Mouse (Mus musculus) liver, embryonic 13.5 days (tissue): ENCODE measurements at regions not wholly inside any gene's neighbourhood (a gene's known extent, or its start where the extent isn't known, plus 50 kb on each side); places are given as distances from the start of the nearest gene placed in this dataset.

Experiments used
- ATAC-seq: fragments of 200-750 bp; cut with Nextera tagmentation; 2 replicates; pipeline ENCODE4 v1.8.0; 2017; ENCODE audit warnings: low read depth, mild to moderate bottlenecking, moderate number of reproducible peaks, moderate library complexity
- DNase-seq: peaks from one replicate; pipeline ENCODE4 v3.0.0; 2022
- H3K27ac ChIP-seq: fragments of 300-500 bp; sonication (generic); 2 replicates; pipeline ENCODE4 v1.5.1; 2015; ENCODE audit warnings: moderate library complexity, mild to moderate bottlenecking, inconsistent platforms
- H3K27me3 ChIP-seq: fragments of 300-500 bp; sonication (generic); 2 replicates; pipeline ENCODE4 v1.6.1; 2015; ENCODE audit warnings: mild to moderate bottlenecking, inconsistent platforms
- H3K36me3 ChIP-seq: fragments of 300-500 bp; sonication (generic); 2 replicates; pipeline ENCODE4 v1.6.1; 2015; ENCODE audit warnings: mild to moderate bottlenecking, inconsistent platforms
- H3K4me1 ChIP-seq: fragments of 300-500 bp; sonication (generic); replicated peaks from 2 replicates; pipeline ENCODE4 v1.6.1; 2015; ENCODE audit warnings: inconsistent platforms
- H3K4me2 ChIP-seq: fragments of 300-500 bp; sonication (generic); 2 replicates; pipeline ENCODE4 v1.6.1; 2015; ENCODE audit warnings: inconsistent platforms, mild to moderate bottlenecking, moderate library complexity
- H3K4me3 ChIP-seq: fragments of 300-500 bp; sonication (generic); replicated peaks from 2 replicates; pipeline ENCODE4 v1.5.1; 2015; ENCODE audit warnings: mild to moderate bottlenecking, inconsistent platforms
- H3K9ac ChIP-seq: fragments of 300-500 bp; sonication (generic); 2 replicates; pipeline ENCODE4 v1.6.1; 2015; ENCODE audit warnings: mild to moderate bottlenecking, inconsistent platforms
- H3K9me3 ChIP-seq: fragments of 300-500 bp; sonication (generic); replicated peaks from 2 replicates; pipeline ENCODE4 v1.6.1; 2016; ENCODE audit warnings: inconsistent platforms
- WGBS: fragments of 180-500 bp; shearing (Covaris S2); methylation state at CpG from one replicate; pipeline ENCODE4 v1.1.7; 2015; ENCODE audit not compliant: insufficient replicate concordance; 5-methylcytosine and 5-hydroxymethylcytosine counted together

DNA sequence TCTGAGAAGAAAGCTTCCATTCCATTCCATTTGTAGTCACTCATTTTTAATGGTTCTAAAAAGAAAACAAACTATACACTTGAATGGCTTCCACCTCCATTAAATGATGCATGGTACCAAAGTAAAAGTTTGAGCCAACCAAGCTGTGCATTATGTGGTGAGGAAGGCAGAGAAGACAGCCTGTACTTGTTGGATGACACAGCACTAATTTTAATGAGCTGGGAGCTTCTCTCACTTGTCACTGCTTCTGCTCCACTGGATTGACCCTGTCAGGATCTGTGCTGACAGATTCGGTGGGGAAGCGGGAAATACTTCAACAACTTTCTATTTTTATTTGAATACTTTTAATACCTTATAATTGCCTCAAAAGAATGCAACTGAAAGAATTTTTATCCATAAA, 403.3 kb downstream of the Tm4sf1 start:
- H3K4me3 ChIP-seq: no peak overlapping the region
- no peaks in the 10 kb centered on the region for H3K9me3 ChIP-seq
- H3K27ac ChIP-seq: no peak overlapping the region
- no peaks in the 10 kb centered on the region for H3K4me1 ChIP-seq
- H3K4me2 ChIP-seq: no peak overlapping the region
- no peaks in the 10 kb centered on the region for H3K36me3 ChIP-seq
- ATAC-seq (no peak), DNase-seq (no peak)
- no peak overlapping the region for H3K9ac ChIP-seq
- H3K27me3 ChIP-seq: no peaks in the 10 kb centered on the region
- WGBS: 78% methylated on average over 2 of the region's 2 CpGs

DNA sequence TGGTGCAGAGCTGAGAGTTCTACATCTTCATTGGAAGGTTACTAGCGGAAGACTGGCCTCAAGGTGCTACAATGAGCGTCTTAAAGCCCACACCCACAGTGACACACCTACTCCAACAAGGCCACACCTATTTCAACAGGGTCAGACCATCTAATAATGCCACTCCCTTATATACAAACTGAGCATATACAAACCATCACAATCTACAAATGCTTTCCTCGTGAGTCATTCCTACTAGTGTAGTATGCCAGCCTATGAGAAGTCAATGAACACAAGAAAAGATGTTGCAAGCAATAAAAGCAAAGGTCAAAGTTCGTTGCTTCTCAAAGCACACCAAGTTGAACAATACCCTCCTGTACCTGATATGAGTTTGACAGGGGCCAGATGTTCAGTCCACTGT, 424.7 kb downstream of the Tm4sf1 start:
- 54% methylated on average over 4 of the region's 4 CpGs for WGBS
- H3K4me3 ChIP-seq: no peak overlapping the region
- H3K9ac ChIP-seq: no peak overlapping the region
- no peaks in the 10 kb centered on the region for H3K36me3 ChIP-seq
- no peak overlapping the region for H3K27ac ChIP-seq
- no peaks in the 10 kb centered on the region for H3K4me1 ChIP-seq
- H3K4me2 ChIP-seq: no peak overlapping the region
- DNase-seq (no peak), ATAC-seq (no peak)
- H3K9me3 ChIP-seq: no peaks in the 10 kb centered on the region
- no peaks in the 10 kb centered on the region for H3K27me3 ChIP-seq

GRCm38 (mm10) chr3:56863591-56863990, 438.2 kb downstream of the Tm4sf1 start:
- Histone ChIP-seq H3K27ac (no peak overlapping the region), H3K27me3 (no peaks in the 10 kb centered on the region), H3K9me3 (no peaks in the 10 kb centered on the region), H3K4me3 (no peak overlapping the region), H3K4me1 (no peaks in the 10 kb centered on the region), H3K9ac (no peak overlapping the region), H3K4me2 (no peak overlapping the region), H3K36me3 (no peaks in the 10 kb centered on the region)
- 43% methylated on average over 1 of the region's 1 CpGs for WGBS
- DNase-seq (no peak), ATAC-seq (no peak)

- Histone ChIP-seq H3K4me2 (no peak overlapping the region), H3K36me3 (no peaks in the 10 kb centered on the region), H3K9ac (no peak overlapping the region), H3K27me3 (no peaks in the 10 kb centered on the region), H3K27ac (no peak overlapping the region), H3K9me3 (no peaks in the 10 kb centered on the region), H3K4me3 (no peak overlapping the region), H3K4me1 (no peaks in the 10 kb centered on the region)
- 90% methylated on average over 9 of the region's 9 CpGs for WGBS
- ATAC-seq: no peak
- DNase-seq: no peak
Measured at GRCm38 (mm10) chr3:56859841-56860240, 441.9 kb downstream of the Tm4sf1 start.

- no peak overlapping the region for H3K4me2 ChIP-seq
- no peaks in the 10 kb centered on the region for H3K4me1 ChIP-seq
- ATAC-seq (no peak), DNase-seq (no peak)
- no peak overlapping the region for H3K9ac ChIP-seq
- H3K27me3 ChIP-seq: no peaks in the 10 kb centered on the region
- H3K9me3 ChIP-seq: no peaks in the 10 kb centered on the region
- no peak overlapping the region for H3K27ac ChIP-seq
- WGBS: 62% methylated on average over 1 of the region's 1 CpGs
- no peaks in the 10 kb centered on the region for H3K36me3 ChIP-seq
- H3K4me3 ChIP-seq: no peak overlapping the region
Measured at GRCm38 (mm10) chr3:56845462-56845770, 456.4 kb downstream of the Tm4sf1 start.

GRCm38 (mm10) chr3:56844681-56845461, 456.9 kb downstream of the Tm4sf1 start:
- H3K4me1 ChIP-seq: no peaks in the 10 kb centered on the region
- H3K36me3 ChIP-seq: no peaks in the 10 kb centered on the region
- no peak overlapping the region for H3K27ac ChIP-seq
- ATAC-seq (no peak), DNase-seq (no peak)
- H3K9me3 ChIP-seq: no peaks in the 10 kb centered on the region
- H3K9ac ChIP-seq: no peak overlapping the region
- no peak overlapping the region for H3K4me3 ChIP-seq
- no peak overlapping the region for H3K4me2 ChIP-seq
- H3K27me3 ChIP-seq: no peaks in the 10 kb centered on the region
- WGBS: 56% methylated on average over 6 of the region's 6 CpGs

DNA sequence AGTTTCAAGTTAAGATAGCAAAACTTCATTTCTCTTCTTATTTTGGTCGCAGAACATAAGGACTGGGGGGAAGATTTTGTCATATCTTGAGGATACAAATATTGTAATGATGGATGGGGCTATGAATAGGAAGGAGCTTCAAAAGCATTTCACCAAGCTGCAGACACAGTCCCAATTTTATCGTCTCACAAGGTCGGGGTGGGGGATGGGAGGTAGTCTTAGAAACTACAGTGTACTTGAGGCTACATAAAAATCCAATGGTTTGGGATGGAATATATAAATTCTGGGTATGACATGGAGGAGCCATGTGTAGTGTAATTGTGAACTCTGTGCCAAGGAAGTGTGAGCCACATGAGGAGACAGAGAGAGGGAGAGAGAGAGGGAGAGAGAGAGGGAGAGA, 464.6 kb downstream of the Tm4sf1 start:
- ATAC-seq: no peak
- no peaks in the 10 kb centered on the region for H3K36me3 ChIP-seq
- H3K4me3 ChIP-seq: no peak overlapping the region
- 52% methylated on average over 3 of the region's 3 CpGs for WGBS
- no peaks in the 10 kb centered on the region for H3K4me1 ChIP-seq
- no peak overlapping the region for H3K9ac ChIP-seq
- no peak overlapping the region for H3K4me2 ChIP-seq
- no peak for DNase-seq
- no peak overlapping the region for H3K27ac ChIP-seq
- no peaks in the 10 kb centered on the region for H3K9me3 ChIP-seq
- no peaks in the 10 kb centered on the region for H3K27me3 ChIP-seq

DNA sequence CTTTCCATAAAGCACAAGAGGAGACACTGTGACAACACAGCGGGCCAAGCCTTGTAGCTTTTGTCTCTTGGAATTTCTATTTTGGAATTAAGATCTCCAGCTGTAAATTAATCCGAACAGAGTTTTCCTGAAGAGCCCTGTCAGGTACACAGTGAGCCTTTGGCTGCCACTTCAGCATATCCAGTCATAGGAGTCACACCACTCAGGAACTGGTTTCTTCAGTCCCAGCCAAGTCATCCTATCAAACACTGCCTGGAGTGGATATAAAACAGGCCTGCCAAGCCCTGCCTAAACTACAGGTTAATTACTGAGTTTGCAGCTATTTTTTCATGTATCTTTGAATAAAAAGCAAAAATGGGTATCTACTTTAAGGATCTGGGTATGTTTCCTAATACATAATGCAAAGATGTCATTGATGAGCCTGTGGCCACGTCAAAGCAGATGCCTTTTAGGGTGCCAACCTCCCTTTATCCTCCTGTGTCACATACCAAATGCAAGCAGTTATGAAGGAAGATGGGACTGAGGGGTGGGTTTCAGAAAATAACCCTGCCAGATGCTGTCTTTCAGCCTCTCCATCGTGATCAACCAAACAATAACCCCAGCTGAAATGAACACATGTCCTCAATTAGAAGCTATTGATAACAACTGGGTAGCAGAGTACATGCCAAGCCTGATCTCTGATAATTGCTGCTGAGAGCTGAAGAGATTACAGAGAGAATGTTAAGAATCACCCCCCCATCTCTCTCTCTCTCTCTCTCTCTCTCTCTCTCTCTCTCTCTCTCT, 471.3 kb downstream of the Tm4sf1 start:
- WGBS: 49% methylated on average over 4 of the region's 4 CpGs
- H3K9me3 ChIP-seq: no peaks in the 10 kb centered on the region
- no peak overlapping the region for H3K4me2 ChIP-seq

GRCm38 (mm10) chr3:56824157-56824556, 477.6 kb downstream of the Tm4sf1 start:
- DNase-seq: no peak
- H3K4me2 ChIP-seq: no peak overlapping the region
- H3K4me3 ChIP-seq: no peak overlapping the region
- H3K27ac ChIP-seq: no peak overlapping the region
- H3K36me3 ChIP-seq: no peaks in the 10 kb centered on the region
- H3K27me3 ChIP-seq: no peaks in the 10 kb centered on the region
- no peak for ATAC-seq
- no peak overlapping the region for H3K9ac ChIP-seq
- 68% methylated on average over 4 of the region's 4 CpGs for WGBS
- no peaks in the 10 kb centered on the region for H3K9me3 ChIP-seq
- no peaks in the 10 kb centered on the region for H3K4me1 ChIP-seq

More for the DNA sequence above, 471.3 kb downstream of the Tm4sf1 start:
- H3K36me3 ChIP-seq: no peaks in the 10 kb centered on the region
- DNase-seq (no peak), ATAC-seq (no peak)
- no peaks in the 10 kb centered on the region for H3K4me1 ChIP-seq
- H3K27ac ChIP-seq: no peak overlapping the region
- H3K4me3 ChIP-seq: no peak overlapping the region
- H3K9ac ChIP-seq: no peak overlapping the region
- no peaks in the 10 kb centered on the region for H3K27me3 ChIP-seq

DNA sequence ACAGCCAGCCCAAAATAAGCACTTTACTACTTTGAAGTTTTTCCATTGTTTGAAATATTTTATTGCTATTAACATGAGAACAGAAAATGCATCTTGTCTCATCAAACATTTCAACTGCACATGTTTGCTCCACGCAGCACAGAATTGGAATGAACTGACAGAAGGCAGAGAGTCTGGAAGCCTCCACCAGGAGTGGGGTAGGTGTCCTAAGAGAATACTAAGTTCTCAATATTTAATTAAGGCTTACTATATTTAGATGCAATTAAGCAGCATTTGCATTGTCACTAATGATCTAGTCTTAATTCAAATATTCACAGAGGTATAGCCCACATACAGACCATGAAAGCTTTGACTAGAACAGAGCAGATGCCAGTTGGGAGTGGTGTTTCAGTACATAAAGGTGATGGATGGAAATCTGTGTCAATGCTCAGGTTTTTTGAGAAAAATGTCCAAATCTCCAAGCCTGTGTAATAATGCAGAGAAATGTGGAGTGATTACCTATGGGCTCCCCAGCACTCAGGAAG, 491.2 kb downstream of the Tm4sf1 start:
- H3K27me3 ChIP-seq: no peaks in the 10 kb centered on the region
- no peaks in the 10 kb centered on the region for H3K9me3 ChIP-seq
- no peak overlapping the region for H3K4me3 ChIP-seq
- H3K9ac ChIP-seq: no peak overlapping the region
- DNase-seq (no peak), ATAC-seq (no peak)
- no peak overlapping the region for H3K27ac ChIP-seq
- H3K4me2 ChIP-seq: no peak overlapping the region
- H3K4me1 ChIP-seq: no peaks in the 10 kb centered on the region
- no peaks in the 10 kb centered on the region for H3K36me3 ChIP-seq
- WGBS: 55% methylated on average over 1 of the region's 1 CpGs

- no peaks in the 10 kb centered on the region for H3K4me1 ChIP-seq
- ATAC-seq: no peak
- no peak overlapping the region for H3K27ac ChIP-seq
- H3K9ac ChIP-seq: no peak overlapping the region
- no peaks in the 10 kb centered on the region for H3K9me3 ChIP-seq
- H3K4me3 ChIP-seq: no peak overlapping the region
- 36% methylated on average over 1 of the region's 1 CpGs for WGBS
- DNase-seq: no peak
- H3K27me3 ChIP-seq: no peaks in the 10 kb centered on the region
- no peak overlapping the region for H3K4me2 ChIP-seq
- no peaks in the 10 kb centered on the region for H3K36me3 ChIP-seq
Measured at GRCm38 (mm10) chr3:56793054-56793453, 508.7 kb downstream of the Tm4sf1 start.

DNA sequence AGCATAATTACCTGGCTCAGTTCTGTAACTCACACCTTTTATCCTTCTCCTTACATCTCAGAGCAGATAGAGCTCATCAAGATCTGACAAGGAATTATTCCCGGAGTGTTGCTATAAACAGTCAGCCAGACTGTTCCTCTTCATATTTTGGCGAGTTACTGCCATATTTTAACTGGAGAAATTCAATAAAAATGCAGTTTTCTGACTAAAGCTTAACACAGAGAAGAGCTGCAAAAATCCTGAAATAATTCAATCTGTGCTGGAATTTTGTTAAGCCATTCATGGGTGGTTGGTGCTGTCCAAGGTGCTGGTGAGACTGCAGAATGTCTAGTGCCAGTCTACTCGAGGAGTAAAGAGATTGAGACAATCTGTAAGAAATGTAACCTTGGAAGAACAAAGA, 512.6 kb downstream of the Tm4sf1 start:
- Histone ChIP-seq H3K27ac (no peak overlapping the region), H3K4me3 (no peak overlapping the region), H3K36me3 (no peaks in the 10 kb centered on the region), H3K9me3 (no peaks in the 10 kb centered on the region), H3K4me2 (no peak overlapping the region), H3K4me1 (no peaks in the 10 kb centered on the region), H3K27me3 (no peaks in the 10 kb centered on the region), H3K9ac (no peak overlapping the region)
- WGBS: 24% methylated on average over 3 of the region's 3 CpGs
- ATAC-seq (no peak), DNase-seq (no peak)
